Mouse (Mus musculus) right cerebral cortex, postnatal 10 days (tissue): ENCODE data around the gene Mcm9.
"Not testable (repeated sequence)": the region's sequence is repeated elsewhere in the genome, so short reads cannot be mapped to it uniquely, and the experiment has no call there.

ENCODE experiments used
- DNase-seq, 2 experiments: peaks; one replicate each; pipeline ENCODE4 v3.0.0; 2021; ENCODE audit warnings: low spot score in 2 of 2

Mcm9 gene

GRCm38 (mm10) chr10:53630339-53630738 lies at the start of gene Mcm9:
Mcm9 (minus strand) TSS chr10:53630439.
- not testable (repeated sequence) for DNase-seq

GRCm38 (mm10) chr10:53661788-53662187 lies 31.5 kb upstream of the Mcm9 start:
- DNase-seq: no peak

GRCm38 (mm10) chr10:53654239-53654638 lies 24.0 kb upstream of the Mcm9 start:
- not testable (repeated sequence) for DNase-seq

- peak in 1 of 2 experiments; percentile 1 for DNase-seq
These were observed 20.4 kb upstream of the Mcm9 start for GRCm38 (mm10) chr10:53650683-53651082.

GRCm38 (mm10) chr10:53641507-53641906 lies 11.3 kb upstream of the Mcm9 start:
- peak; percentile 56 to 63 for DNase-seq

GRCm38 (mm10) chr10:53635246-53635971 lies 5.2 kb upstream of the Mcm9 start:
- no peak for DNase-seq

GRCm38 (mm10) chr10:53634160-53634559 lies 3.9 kb upstream of the Mcm9 start:
- DNase-seq: no peak

- peak; percentile 98 for DNase-seq
These were observed 355 bp downstream of the Mcm9 start for GRCm38 (mm10) chr10:53629918-53630250.

- DNase-seq: peak; percentile 91 to 92
These were observed 857 bp downstream of the Mcm9 start for GRCm38 (mm10) chr10:53629247-53629917.

GRCm38 (mm10) chr10:53615850-53616616 lies 14.2 kb downstream of the Mcm9 start:
- DNase-seq: no peak

- no peak for DNase-seq
These were observed 16.3 kb downstream of the Mcm9 start for GRCm38 (mm10) chr10:53613955-53614354.

GRCm38 (mm10) chr10:53612172-53612571 lies 18.1 kb downstream of the Mcm9 start:
- peak in 1 of 2 experiments; percentile 75 for DNase-seq

GRCm38 (mm10) chr10:53608274-53608673 lies 22.0 kb downstream of the Mcm9 start:
- DNase-seq: no peak

GRCm38 (mm10) chr10:53605328-53605727 lies 24.9 kb downstream of the Mcm9 start:
- DNase-seq: no peak

- DNase-seq: no peak
These were observed 31.4 kb downstream of the Mcm9 start for GRCm38 (mm10) chr10:53598821-53599220.

- DNase-seq: peak; percentile 52 to 59
These were observed 32.9 kb downstream of the Mcm9 start for GRCm38 (mm10) chr10:53597121-53597881.

GRCm38 (mm10) chr10:53596677-53597120 lies 33.5 kb downstream of the Mcm9 start, which contains the start of gene Asf1a:
Asf1a (plus strand) TSS chr10:53596757.
- peak; percentile 98 for DNase-seq

- DNase-seq: no peak
These were observed 34.2 kb downstream of the Mcm9 start for GRCm38 (mm10) chr10:53595744-53596676.

GRCm38 (mm10) chr10:53585777-53586176 lies 44.5 kb downstream of the Mcm9 start:
- no peak for DNase-seq

- no peak for DNase-seq
These were observed 49.2 kb downstream of the Mcm9 start for GRCm38 (mm10) chr10:53581087-53581486.
